Mouse (Mus musculus) cerebellum, adult 2 months (tissue): ENCODE measurements around the gene Leng9.

Experiments used
- CTCF ChIP-seq: fragments of 200-500 bp; IDR thresholded peaks from 2 replicates; pipeline ENCODE4 v1.5.1; 2011; ENCODE audit warnings: low read depth, mild to moderate bottlenecking, control low read depth, low read length, moderate library complexity, borderline replicate concordance; ENCODE audit not compliant: insufficient read depth
- POLR2A ChIP-seq: fragments of 200-500 bp; IDR thresholded peaks from 2 replicates; pipeline ENCODE4 v1.6.1; 2011; ENCODE audit warnings: low read length, control low read depth, borderline replicate concordance; ENCODE audit not compliant: insufficient read depth

DNA sequence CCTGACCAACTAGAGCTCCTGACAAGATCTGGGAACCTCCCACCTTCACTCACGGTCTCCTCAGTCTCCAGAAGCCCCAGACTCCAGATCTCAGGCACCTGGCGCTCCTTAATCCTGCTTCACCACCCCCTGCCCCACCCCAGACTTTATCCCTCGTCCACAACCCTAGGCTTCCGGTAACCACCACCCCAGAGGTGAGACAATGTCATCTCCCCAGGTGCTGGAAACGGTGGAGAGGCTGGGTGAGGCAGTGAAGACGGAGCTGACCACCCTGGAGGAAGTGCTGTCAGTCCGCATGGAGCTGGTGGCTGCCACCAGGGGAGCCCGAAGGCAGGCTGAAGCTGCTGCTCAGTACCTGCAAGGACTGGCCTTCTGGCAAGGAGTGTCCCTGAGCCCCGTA is 24.9 kb downstream of the Leng9 start:
- TF ChIP-seq CTCF, result no peak
- no peak for TF ChIP-seq POLR2A
